Mouse (Mus musculus) fibroblast of lung, adult 2 months (primary cell): ENCODE data around the gene Chpf.

Source experiments
- DNase-seq: peaks from one replicate; pipeline ENCODE4 v3.0.0-alpha.2; 2011; ENCODE audit warnings: low read depth

Chpf gene

GRCm38 (mm10) chr1:75440661-75441060 lies 38.4 kb downstream of the Chpf start:
- no peak for DNase-seq

GRCm38 (mm10) chr1:75438782-75439181 lies 40.3 kb downstream of the Chpf start:
- DNase-seq: no peak

- peak; percentile 82 for DNase-seq
Measured at GRCm38 (mm10) chr1:75435475-75436328, 43.4 kb downstream of the Chpf start, which contains the start of gene Gmppa. Gene Gmppa, plus strand, starts transcription at chr1:75435930.

- no peak for DNase-seq
Measured at GRCm38 (mm10) chr1:75425796-75426471, 53.2 kb downstream of the Chpf start.
